Mouse (Mus musculus) gastrocnemius, adult 18-20 months (tissue): ENCODE measurements around the gene Gsx2. TPM values are rescaled to one million over a fixed set of nuclear protein-coding genes. Genes with fewer than 3 reads are reported as not detected.
A peak's percentile ranks its signal among the peaks of the same experiment; 100 is the strongest.

ENCODE experiments used
- DNase-seq: peaks from one replicate; pipeline ENCODE4 v3.0.0; 2021; ENCODE audit warnings: low spot score
- long read RNA-seq, 2 experiments: library from polyadenylated mRNA; stranded (forward); transcript quantifications; one replicate each; pipeline ENCODE4 v2.0.0; 2021
- total RNA-seq, 2 experiments: library from RNA; stranded (reverse); gene quantifications; 2 replicates each; pipeline ENCODE4 v1.2.3; 2021

The Gsx2 gene
- not detected for total RNA-seq
- long read RNA-seq, experiment 1 = 0 reads
- long read RNA-seq, experiment 2 = 0 reads

- DNase-seq = no peak
Measured at GRCm38 (mm10) chr5:75075383-75075941, at the start of gene Gsx2. Gene Gsx2, plus strand, starts transcription at chr5:75075601.

GRCm38 (mm10) chr5:75035475-75035874, 39.9 kb upstream of the Gsx2 start:
- no peak for DNase-seq

- DNase-seq = no peak
Measured at GRCm38 (mm10) chr5:75039307-75039706, 36.1 kb upstream of the Gsx2 start.

DNA sequence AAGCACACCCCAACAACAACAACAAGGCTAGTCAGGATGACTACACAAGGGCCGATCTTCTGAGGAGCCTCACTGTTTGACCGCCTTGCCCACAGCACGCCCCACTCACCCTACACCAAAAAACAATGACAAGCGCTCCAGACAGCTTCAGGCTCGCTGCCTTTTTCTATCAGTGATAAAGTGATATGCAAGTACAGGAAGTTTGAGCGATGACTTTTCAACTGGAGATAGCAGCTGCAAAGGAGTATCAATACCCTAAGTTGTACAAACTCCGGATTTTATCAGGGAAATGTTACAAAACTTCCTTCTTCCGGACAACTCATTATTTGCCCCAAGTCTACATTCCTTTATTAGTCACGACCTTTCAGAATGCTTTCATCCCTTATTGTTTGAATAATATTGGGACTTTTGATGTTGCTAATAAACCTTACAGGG, 32.4 kb upstream of the Gsx2 start:
- no peak for DNase-seq

DNA sequence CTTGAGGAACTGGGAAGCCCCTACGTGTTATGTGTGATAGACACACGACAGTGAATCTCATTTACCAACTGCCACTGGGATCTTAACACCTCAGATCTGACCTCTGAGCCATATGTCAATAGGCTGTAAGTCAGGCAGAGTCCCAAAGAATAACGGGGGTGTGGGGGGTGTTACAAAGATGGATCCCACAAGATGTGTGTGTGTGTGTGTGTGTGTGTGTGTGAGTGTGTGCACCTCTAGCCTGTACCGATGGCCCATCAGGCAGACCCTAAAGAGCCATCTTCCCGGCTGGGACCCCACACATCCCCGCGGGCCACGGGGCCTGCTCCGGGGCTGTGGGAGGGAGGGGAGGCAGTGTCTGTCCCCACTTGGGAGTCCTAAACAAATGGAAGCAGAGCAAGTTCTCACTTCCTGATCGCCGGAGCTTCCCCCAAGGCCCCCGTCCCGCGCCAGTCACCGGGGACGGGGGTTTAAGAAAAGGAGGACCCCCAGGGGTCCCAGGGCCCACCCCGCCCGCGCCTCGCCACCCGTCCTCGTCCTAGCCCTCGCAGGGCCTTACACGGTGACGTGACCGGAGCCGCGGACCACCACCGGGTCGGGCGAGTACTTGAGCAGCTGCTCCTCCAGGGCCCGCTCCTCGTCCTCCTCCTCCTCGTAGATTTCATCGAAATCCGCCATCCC, 31.6 kb upstream of the Gsx2 start:
- no peak for DNase-seq

DNA sequence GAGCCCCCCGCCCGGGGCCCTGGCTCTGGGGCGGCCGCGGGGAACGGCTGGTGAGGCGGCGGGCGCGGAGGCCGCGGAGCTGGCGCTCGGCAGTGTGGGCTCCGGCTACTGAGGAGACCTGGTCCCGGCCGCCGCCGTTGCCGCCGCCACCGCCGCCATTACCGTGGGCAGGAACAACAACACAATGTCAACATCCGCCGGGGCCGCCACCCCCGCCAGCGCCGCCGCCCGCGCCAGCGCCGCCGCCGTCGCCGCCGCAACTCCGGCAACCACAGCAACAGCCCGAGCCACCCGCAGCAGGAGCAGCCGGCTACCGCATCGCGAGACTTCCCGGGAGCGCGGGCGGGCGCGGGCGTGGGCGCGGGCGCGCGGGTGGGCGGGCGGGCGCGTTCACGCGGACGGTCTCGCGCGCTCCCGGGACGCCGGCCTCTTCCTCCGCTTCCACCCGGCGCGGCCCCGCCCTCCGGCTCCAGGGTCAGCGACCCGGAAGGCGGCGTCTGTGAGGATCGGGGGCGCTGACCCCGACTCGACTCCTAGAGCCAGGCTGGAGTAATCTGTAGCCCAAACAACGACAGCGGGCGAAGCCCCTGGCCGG, 31.0 kb upstream of the Gsx2 start, which contains the start of gene Chic2:
Gene Chic2, minus strand, starts transcription at position 465 of the 595 bp plus-strand sequence.
- peak; percentile 79 for DNase-seq

DNA sequence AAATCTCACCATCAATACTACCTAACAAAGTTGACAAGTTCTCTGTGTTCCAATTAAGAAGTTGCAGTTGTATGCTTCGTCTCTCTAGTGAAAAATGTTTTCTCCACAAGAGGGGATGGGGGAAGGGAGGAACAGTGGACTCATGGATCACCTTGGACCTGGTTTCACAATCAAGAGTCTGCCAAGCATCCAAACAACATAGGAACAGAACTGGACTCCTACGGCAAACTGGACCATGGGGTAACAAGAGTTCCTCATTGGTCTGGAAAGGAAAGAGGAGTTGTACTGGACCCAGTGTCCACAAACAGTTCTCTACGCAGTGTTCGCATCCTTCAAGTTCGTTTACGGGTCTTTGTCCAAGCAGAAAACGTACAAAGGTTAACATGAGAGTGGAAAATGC, 30.0 kb upstream of the Gsx2 start:
- no peak for DNase-seq

DNA sequence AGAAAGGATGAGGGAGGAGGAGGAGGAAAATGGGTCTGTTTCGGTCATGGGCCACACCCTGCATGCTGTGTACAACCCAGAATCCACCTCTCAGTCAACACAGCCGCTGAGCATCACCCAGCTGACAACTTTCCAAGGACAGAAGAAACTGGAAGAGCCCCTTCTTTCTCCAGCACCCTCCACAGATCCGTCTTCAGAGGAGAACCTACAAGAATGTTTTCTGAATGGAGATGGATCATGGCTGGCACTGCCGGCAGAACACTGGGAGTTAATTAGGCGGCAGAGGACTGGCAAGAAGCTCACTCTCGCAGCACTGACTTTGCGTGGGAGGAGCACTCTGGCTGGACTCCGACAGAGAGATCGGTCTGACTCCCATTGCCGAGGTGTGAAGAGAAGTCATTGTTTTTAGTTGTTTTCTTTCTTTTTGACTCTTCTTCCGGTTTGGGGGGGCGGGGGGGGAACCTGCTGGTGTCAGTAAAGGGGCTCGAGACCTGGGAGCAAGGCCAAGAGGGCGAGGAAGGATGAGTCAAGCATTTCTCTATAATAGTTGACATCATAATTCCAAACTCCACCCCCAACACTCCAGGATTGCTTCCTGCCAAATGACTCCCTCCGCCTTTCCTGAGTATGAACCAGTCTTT, 28.6 kb upstream of the Gsx2 start:
- peak; percentile 51 for DNase-seq

DNA sequence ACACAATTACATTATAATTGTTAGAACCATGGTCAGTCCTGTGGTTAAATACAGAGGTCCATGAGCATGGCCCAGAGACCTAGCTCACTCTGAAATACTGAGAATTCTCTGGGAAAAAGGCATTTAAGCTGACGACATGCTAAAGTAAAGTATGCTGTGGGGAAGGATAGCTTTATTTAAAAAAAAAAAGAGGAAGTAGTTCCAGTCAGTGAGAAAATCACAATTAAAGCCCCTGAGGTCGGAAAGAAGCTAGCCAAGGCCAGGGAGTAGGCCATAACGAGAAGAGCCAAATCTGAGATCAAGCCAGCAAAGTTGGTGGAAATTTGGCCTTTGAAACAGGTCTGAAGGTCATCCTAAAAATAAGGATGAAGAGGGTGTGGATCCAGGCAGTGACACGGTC, 24.3 kb upstream of the Gsx2 start:
- no peak for DNase-seq

DNA sequence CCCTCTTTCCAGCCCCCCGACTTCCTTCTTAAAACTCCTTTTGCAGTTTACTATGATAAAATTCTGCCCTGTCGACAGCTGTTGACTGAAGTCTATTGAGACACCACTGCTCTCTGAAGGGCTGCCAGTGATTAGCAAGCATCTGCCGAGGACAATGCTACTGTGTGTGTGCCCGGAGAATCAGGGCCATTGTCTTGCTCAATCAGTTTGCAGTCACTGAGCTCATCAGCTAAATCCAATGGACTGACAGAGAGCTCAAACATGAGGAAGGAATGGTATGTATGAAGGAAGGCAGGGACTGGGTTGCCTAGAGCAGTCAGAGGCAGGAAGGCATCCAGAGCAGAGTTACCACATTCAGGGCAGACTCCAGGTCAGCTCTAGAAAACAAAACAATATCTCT, 12.2 kb upstream of the Gsx2 start:
- no peak for DNase-seq

DNA sequence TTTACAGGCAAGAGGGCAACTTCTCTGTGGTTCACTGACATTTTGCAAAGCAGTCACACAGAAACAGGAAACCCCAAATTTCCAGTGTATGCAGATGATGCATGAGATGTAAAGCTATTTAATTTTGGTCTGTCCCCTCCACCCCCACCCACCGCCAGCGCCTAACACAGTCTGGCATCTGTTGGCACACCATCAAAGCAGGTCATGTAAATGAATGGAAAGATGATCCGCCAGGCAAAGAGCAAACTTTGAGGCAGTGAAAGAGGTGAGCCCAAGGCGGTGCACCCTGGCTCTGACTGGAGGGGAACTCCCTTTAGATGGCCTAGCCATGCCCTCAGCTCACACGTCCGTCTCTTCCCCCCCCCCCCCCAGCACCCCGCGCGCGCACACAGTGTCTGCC, 8.7 kb upstream of the Gsx2 start:
- DNase-seq = no peak

DNA sequence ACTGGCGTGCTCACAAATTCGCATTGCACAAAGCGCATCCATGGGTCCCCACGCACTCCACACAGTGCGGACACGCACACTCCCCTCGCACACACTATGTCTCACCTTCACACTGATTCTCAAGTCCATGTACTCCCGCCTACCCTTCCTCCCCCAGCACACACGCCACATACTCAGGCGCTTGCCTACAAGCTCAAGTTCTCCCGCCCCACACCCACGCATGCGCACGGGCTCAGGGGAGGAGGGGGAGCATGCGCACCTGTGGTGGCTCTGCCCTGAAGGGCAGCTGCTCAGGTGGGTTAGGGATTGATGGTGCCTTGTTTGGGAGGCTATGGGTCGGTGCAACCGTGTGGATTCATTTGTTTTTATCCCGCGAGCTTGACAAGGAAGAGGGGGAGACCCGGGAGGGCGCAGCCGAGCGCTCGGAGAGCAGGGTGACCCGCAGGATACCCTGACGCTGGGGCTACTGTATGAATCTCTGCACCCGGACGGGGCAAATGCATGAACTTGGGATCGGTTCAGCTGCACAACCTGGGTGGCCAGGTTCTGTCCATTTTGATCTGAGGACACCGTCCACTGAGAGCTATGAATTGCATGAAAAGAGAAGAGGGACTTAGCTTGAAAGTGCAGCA, 8.2 kb upstream of the Gsx2 start:
- DNase-seq = no peak

DNA sequence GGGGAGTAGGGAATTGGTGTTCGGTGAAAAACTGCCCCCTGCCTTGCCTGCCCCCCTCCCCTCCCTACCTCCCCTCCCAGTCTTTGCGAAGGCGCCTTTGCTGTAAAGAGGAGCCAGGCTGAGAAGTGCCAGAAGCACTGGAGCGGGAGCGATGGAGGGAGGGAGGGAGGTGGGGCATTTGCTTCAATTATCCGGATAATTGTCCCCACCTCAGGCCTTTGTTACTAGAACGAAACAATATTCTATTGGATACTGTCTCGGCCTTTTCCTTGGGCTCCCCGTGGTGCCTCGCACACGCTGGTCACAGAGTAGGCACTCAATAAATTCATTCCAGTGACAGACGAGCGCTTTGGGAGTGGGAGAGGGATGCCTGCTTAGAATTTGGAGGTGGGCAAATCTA, 5.3 kb upstream of the Gsx2 start:
- no peak for DNase-seq

DNA sequence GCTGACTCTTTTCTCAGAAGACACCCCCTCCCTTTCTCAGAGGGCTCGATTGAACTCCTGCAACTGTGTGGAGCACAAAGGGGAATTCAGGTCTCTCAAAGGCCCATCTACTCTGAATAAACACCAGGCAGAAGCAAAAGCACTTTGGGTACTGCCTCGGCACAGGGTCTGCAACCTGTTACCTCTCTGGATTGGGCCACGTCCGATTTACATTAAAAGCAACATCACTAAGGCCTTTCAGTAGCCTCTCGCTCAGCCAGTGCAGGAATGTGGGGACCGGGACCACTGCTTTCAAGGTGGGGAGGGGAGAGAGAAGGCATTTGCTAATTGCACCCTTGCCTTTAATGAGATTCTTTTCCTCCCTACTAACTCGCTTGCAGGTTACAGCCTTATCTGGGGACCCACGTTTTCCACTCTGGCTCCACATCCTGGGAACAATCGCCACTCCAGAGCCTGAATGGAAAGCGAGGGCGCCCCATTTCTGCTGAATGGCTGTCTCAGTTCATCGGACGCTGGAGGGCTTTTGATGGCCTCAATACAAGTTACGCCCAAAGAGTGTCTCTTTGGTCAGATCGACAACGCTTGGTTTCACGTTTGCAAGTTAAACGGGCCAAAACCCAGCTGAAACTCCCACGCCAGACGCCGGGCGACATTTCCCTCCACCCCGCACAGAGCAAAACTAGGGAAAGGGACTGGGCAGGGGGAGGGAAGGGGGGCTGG, 4.6 kb upstream of the Gsx2 start:
- no peak for DNase-seq

GRCm38 (mm10) chr5:75071951-75072350, 3.5 kb upstream of the Gsx2 start:
- no peak for DNase-seq

- DNase-seq = no peak
Measured at GRCm38 (mm10) chr5:75072532-75072931, 2.9 kb upstream of the Gsx2 start.

GRCm38 (mm10) chr5:75073167-75073566, 2.2 kb upstream of the Gsx2 start:
- DNase-seq = no peak

DNA sequence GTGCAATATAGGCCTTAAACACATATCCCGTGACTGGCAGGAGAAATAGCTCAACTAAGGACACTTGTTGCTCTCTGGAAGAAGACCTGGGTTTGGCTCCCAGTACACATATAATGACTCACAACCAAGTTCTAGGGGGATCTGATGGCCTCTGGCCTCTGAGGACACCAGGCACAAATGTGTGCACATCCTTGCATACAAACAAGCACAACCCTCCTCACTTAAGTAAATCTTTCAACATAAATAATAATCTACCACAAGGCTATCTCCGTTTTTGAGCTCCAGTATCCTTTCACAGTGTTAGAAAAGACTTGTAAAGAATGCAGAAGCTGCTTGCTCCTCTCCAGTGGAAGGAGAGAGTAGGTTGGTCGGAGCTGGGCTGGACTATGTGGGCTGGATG, 1.7 kb upstream of the Gsx2 start:
- no peak for DNase-seq

DNA sequence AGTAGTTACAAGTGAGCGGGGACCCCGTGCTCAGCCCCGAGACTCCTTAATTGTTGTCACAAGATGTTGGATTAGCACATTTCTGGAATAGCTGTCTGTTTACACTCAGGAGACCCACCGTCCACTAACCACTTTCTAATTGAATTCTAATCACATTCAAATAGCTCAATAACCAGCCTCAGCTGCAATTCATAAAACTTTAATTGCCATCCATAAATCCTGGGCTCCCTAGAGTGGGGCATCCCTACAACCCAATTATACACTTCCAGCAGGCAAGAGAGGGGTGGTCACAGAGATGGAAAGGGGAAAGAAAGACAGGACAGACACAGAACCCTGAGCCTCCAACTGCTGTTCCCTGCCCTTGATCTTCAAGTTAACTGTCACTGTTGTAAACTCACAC, 1.3 kb upstream of the Gsx2 start:
- DNase-seq = no peak

- no peak for DNase-seq
Measured at GRCm38 (mm10) chr5:75074537-75075382, 641 bp upstream of the Gsx2 start.
